Mouse (Mus musculus): ENCODE data around the gene Olfr508.

- no peak for TF ChIP-seq POLR2A (IDR thresholded peaks at IDR 0.05; ENCODE audit: control insufficient read depth, extremely low read depth, insufficient read depth, low read length, poor library complexity)
- no peak for TF ChIP-seq CTCF (IDR thresholded peaks at IDR 0.05; ENCODE audit: borderline replicate concordance, control insufficient read depth, extremely low read depth, insufficient read depth, low read length, poor library complexity)
Measured at GRCm38 (mm10) chr7:108610487-108610886, 19.3 kb upstream of the Olfr508 start, which contains the start of gene Olfr506.

All from thymus, adult 2 months (tissue).